Mouse (Mus musculus) embryonic facial prominence, embryonic 10.5 days (tissue): ENCODE data around the gene Kctd14. TPM values are rescaled to one million over a fixed set of nuclear protein-coding genes. Genes with fewer than 3 reads are reported as not detected.
"Not testable (repeated sequence)": the region's sequence is repeated elsewhere in the genome, so short reads cannot be mapped to it uniquely, and the experiment has no call there.

ENCODE experiments used
- DNase-seq: peaks from one replicate; pipeline ENCODE4 v3.0.0-alpha.2; 2017; ENCODE audit warnings: low spot score
- H3K27ac ChIP-seq: fragments of 300-500 bp; sonication (generic); replicated peaks from 2 replicates; pipeline ENCODE4 v1.5.1; 2016; ENCODE audit warnings: mild to moderate bottlenecking
- H3K27me3 ChIP-seq: fragments of 300-500 bp; sonication (generic); replicated peaks from 2 replicates; pipeline ENCODE4 v1.6.1; 2016; ENCODE audit warnings: low read depth, mild to moderate bottlenecking; ENCODE audit not compliant: poor library complexity, severe bottlenecking
- H3K36me3 ChIP-seq: fragments of 300-500 bp; sonication (generic); replicated peaks from 2 replicates; pipeline ENCODE4 v1.6.1; 2016; ENCODE audit warnings: mild to moderate bottlenecking, moderate library complexity
- H3K4me1 ChIP-seq: fragments of 300-500 bp; sonication (generic); 2 replicates; pipeline ENCODE4 v1.6.1; 2016
- H3K4me3 ChIP-seq: fragments of 300-500 bp; sonication (generic); 2 replicates; pipeline ENCODE4 v1.5.1; 2016; ENCODE audit warnings: mild to moderate bottlenecking, moderate library complexity
- H3K9me3 ChIP-seq: fragments of 300-500 bp; sonication (generic); 2 replicates; pipeline ENCODE4 v1.6.1; 2016; ENCODE audit warnings: mild to moderate bottlenecking
- WGBS: fragments of 180-500 bp; shearing (Covaris S2); methylation state at CpG from one replicate; pipeline ENCODE4 v1.1.7; 2016; 5-methylcytosine and 5-hydroxymethylcytosine counted together
- polyA plus RNA-seq: library from polyadenylated mRNA; unstranded; fragments of >200 nt; fragmentation: Nextera tagmentation; extraction: Ambion mirVana; gene quantifications from 2 replicates; pipeline ENCODE4 v1.2.1, GENCODE M21; 2016

Gene Kctd14
- polyA plus RNA-seq, 1 experiment from 2014 or later: 0.95 TPM

DNA sequence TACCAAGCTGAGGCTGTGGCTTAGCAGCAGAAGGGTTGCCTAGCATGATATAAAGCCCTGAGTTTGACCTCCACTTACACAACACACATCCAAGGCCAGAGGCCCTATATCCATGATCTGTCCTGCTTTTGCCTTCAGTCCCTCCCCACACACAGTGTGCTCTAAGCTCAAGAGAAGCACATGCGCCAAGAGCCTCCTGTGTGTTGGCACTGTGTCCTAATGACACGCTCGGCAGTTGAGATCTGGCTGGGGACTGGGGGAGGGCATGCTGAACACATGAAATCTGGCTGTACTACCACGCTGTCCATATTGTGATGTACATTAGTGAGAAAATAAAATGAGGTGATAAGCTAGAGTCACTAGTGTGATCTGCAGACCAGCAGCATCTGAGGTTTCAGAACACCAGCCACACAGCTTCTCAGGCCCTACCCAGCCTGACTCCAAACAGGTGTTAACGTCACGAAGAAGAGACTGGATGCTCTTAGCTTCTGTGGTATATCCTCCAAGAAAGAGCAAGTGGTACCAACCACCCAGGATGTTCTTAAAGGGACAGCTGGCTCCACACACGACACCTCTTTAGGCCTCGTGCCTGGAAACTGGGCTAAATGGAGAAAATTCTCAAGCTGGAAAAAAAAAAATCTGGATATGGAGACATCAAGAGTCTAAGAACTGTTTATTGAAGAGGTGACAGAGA is 30.0 kb upstream of the Kctd14 start:
- Histone ChIP-seq H3K36me3 (no peaks in the 10 kb centered on the region), H3K9me3 (no peaks in the 10 kb centered on the region), H3K27ac (no peak overlapping the region), H3K4me1 (peaks cover 15% of the 10 kb centered on the region; the same call in 1 of the 2 replicates), H3K4me3 (no peak overlapping the region), H3K27me3 (no peaks in the 10 kb centered on the region)
- DNase-seq: no peak
- 83% methylated on average over 8 of the region's 8 CpGs for WGBS

DNA sequence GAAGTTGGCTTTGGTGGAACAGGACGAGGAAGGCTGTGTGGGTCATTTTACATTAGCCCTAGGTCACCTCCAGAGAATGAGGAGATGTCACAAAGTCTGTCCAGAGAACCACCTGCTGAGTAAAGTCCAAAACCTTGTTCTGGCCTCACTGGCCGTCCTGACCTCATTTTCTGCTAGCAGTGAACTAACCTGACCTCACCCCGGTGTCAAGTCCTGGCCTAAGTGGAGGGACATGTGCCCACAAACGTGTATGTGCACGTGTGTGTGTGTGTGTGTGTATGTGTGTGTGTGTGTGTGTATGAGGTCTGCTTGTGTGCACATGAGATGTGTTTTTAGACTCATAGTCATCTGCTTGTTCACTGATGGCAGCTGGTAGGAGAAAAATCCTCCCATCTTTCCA is 27.4 kb upstream of the Kctd14 start:
- H3K9me3 ChIP-seq: no peaks in the 10 kb centered on the region
- H3K36me3 ChIP-seq: no peaks in the 10 kb centered on the region
- WGBS: 59% methylated on average over 5 of the region's 5 CpGs
- no peaks in the 10 kb centered on the region for H3K27me3 ChIP-seq
- peaks cover 12% of the 10 kb centered on the region; the same call in 1 of the 2 replicates for H3K4me1 ChIP-seq
- no peak for DNase-seq
- H3K27ac ChIP-seq: no peak overlapping the region
- no peak overlapping the region for H3K4me3 ChIP-seq

DNA sequence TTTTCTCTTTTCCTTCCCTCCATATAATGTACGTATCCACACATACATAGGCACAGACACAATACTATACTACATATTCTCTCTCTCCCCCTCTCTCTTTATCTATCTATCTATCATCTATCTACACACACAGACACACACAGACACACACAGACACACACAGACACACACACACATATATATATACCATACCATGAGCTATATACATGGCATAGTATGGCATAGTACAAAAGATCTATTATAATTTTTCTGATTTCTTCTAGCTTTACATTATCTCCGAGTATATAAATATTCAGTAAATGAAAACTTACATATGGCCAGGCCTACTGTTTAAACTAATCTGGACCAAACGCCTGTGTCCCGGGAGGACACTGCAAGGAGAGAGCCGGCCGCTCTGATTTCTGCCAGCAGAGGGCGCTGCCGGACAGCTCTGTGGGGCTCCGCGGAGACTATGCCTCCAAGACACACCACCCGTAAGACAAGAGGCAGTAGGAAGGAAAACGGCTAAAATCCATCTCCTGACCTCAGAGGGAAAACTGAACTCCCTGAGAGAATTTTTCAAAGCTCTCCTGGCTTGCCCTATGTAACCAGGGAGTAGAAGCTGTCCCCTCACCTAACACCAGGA is 26.4 kb upstream of the Kctd14 start:
- peak; percentile 91 for DNase-seq
- no peaks in the 10 kb centered on the region for H3K9me3 ChIP-seq
- no peak overlapping the region for H3K27ac ChIP-seq
- WGBS: 9% methylated on average over 12 of the region's 12 CpGs
- no peak overlapping the region for H3K4me3 ChIP-seq
- peaks cover 15% of the 10 kb centered on the region for H3K4me1 ChIP-seq
- no peaks in the 10 kb centered on the region for H3K27me3 ChIP-seq
- no peaks in the 10 kb centered on the region for H3K36me3 ChIP-seq

DNA sequence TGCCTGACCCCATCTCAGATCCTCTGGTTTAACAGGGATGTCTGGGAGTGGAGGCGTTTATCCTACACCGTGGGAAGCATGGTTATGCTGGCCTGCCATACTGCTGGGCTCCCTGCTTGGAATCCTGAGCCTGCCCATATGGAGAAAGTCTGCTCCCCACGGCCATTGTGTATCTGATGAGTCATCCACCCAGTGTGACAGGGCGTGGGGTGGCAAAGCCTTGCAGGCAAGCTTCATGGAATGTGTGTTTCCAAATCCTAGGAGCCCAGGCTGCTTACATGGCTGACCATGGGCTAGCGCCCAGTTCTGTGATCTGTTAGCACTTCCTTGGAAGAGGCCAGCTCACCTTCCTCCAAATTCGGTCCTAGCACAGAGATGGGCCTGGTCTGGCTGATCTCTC is 24.6 kb upstream of the Kctd14 start:
- Histone ChIP-seq H3K36me3 (no peaks in the 10 kb centered on the region), H3K9me3 (no peaks in the 10 kb centered on the region), H3K27ac (no peak overlapping the region), H3K4me3 (no peak overlapping the region), H3K4me1 (peaks cover 19% of the 10 kb centered on the region), H3K27me3 (no peaks in the 10 kb centered on the region)
- 71% methylated on average over 6 of the region's 6 CpGs for whole genome bisulfite sequencing
- no peak for DNase-seq

DNA sequence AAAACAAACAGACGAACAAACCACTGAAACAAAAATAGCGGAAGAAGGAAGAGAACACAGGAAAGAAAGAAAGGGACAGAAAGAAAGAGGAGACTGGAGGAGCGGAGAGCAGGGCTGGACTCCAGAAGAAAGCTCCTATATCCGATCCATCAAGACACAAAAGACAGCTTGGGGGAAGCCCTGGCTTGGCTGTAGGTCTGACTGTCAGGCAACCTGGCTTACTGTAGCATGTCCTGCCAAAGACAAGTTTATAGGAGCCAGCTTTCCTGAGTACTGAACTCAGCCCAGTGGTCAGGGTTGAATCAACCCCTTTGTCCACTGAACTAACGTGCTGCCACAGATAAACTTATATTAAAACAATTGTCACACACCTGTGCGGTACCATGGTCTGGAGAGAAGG is 23.8 kb upstream of the Kctd14 start:
- WGBS: 85% methylated on average over 6 of the region's 6 CpGs
- no peaks in the 10 kb centered on the region for H3K36me3 ChIP-seq
- no peak for DNase-seq

DNA sequence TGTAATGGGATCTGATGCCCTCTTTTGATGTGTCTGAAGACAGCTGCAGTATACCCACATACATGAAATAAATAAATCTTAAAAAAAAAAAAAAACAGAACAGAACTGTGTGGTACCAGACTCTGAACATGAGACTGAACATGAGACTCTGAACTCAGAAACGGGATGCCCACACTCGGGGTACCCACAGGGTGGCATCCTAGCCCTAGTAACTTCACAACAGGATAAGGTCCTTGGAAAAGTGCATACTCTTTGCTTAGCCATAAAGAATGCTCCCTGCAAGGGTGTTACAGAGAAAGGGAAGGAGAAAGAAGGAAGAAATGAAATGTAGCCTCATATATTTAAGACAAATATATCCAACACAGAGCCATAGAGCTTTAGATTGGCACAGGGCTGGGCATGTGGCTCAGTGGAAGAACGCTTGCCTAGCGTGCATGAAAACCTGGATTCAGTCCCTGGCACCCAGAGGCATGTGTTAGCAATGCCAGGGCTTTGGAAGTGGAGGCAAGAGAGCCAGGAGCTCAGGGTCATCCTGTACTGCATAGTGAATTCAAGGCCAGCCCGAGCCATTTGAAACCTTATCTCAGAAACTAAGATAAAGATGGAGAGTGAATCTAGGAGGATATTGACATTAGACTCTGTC is 23.2 kb upstream of the Kctd14 start:
- no peak for DNase-seq
- H3K4me1 ChIP-seq: peaks cover 19% of the 10 kb centered on the region
- no peaks in the 10 kb centered on the region for H3K36me3 ChIP-seq
- H3K27me3 ChIP-seq: no peaks in the 10 kb centered on the region
- no peak overlapping the region for H3K4me3 ChIP-seq
- H3K9me3 ChIP-seq: no peaks in the 10 kb centered on the region
- no peak overlapping the region for H3K27ac ChIP-seq
- 81% methylated on average over 5 of the region's 5 CpGs for WGBS

More for the DNA sequence above, 23.8 kb upstream of the Kctd14 start:
- Histone ChIP-seq H3K27ac (no peak overlapping the region), H3K9me3 (no peaks in the 10 kb centered on the region), H3K27me3 (no peaks in the 10 kb centered on the region), H3K4me1 (peaks cover 19% of the 10 kb centered on the region), H3K4me3 (no peak overlapping the region)

DNA sequence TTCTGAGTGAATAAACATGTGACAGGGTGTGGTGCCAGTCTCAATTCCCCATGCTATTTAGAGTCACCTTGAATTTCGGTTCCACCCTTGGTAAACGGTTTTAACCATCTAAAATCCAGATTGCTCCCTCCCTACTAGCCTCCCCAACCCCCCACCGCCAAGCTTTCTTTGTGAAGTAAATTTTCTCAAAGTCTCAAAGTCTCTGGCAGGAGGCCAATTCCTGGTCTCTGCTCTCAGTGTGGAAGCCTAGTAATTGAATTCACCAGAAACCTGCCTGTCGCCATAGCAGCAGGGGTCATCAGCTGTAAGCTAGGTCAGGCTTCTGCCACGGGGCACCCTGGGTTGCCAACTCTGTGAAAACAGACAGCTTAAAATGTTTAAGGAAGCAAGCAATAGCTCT is 21.4 kb upstream of the Kctd14 start:
- Histone ChIP-seq H3K4me1 (peaks cover 19% of the 10 kb centered on the region), H3K4me3 (no peak overlapping the region), H3K27me3 (no peaks in the 10 kb centered on the region), H3K36me3 (no peaks in the 10 kb centered on the region), H3K9me3 (no peaks in the 10 kb centered on the region), H3K27ac (peak overlapping the region; percentile 40; the same call in 1 of the 2 replicates)
- DNase-seq: peak; percentile 73
- 2% methylated on average over 5 of the region's 5 CpGs for WGBS

DNA sequence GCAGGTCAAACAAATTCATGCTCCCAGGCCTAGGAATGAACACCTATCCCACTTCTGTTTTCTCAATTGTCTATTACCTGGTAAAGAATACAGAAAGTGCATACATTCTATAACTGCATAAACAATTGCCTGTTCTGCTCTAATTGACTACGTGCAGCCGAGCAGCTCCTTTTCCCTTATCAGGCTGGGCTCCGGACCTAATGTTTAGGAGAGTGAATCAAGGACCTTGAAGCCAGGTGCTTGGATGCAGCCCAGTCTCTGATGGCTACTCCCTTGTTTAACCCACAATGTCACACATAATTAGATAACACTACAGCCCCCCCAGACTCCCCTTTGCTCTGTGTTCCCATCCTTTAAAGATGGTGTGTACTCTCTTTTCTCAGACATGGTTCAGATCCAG is 17.6 kb upstream of the Kctd14 start:
- not testable (repeated sequence) for DNase-seq, H3K36me3 ChIP-seq, H3K4me3 ChIP-seq, H3K27me3 ChIP-seq, H3K9me3 ChIP-seq, H3K27ac ChIP-seq
- 84% methylated on average over 3 of the region's 3 CpGs for WGBS
- peaks cover 15% of the 10 kb centered on the region for H3K4me1 ChIP-seq

DNA sequence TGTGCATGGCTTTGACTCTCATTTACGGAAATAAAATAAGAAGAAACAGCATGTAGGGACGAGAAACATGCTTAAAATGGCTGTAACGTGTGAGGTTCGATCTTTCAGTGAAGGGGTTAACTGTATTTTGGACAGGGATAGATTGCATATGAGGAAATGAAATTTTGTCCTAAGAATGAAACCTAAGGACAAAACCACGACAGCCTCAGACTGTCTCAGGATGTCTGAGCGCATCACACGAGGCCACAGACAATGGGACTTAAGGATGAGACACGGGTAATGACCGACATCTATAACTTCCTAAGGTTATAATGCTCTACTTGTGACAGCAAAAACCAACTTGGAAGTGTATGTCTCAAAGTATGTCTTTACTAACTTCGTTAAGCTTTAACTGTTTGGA is 16.6 kb upstream of the Kctd14 start:
- no peak for DNase-seq
- Histone ChIP-seq H3K4me1 (peaks cover 9% of the 10 kb centered on the region), H3K4me3 (no peak overlapping the region), H3K9me3 (no peaks in the 10 kb centered on the region), H3K27ac (no peak overlapping the region), H3K27me3 (no peaks in the 10 kb centered on the region), H3K36me3 (no peaks in the 10 kb centered on the region)
- 86% methylated on average over 10 of the region's 10 CpGs for WGBS

DNA sequence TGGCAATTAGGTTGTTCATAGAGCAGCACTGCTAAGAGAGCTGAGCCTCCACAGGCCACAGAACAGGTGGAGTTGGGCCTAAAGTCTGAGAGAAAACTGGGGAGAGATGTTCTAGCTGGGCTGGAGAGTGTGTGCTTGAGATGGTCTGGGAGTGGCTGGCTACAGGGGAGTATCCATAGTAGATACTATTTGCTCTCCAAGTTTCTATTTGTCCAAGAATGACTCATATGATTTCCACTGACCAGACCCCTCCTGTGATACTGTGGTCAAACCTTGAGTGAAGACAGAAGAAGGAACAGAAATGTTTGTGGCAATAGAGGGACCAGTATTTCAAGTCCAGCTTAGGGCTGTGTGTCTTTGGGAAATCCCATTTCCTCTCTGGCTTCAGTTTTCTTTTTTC is 12.1 kb upstream of the Kctd14 start:
- Histone ChIP-seq H3K36me3 (no peaks in the 10 kb centered on the region), H3K27ac (no peak overlapping the region), H3K4me1 (no peaks in the 10 kb centered on the region), H3K9me3 (peaks cover 6% of the 10 kb centered on the region; the same call in 1 of the 2 replicates), H3K27me3 (no peaks in the 10 kb centered on the region), H3K4me3 (no peak overlapping the region)
- no peak for DNase-seq

DNA sequence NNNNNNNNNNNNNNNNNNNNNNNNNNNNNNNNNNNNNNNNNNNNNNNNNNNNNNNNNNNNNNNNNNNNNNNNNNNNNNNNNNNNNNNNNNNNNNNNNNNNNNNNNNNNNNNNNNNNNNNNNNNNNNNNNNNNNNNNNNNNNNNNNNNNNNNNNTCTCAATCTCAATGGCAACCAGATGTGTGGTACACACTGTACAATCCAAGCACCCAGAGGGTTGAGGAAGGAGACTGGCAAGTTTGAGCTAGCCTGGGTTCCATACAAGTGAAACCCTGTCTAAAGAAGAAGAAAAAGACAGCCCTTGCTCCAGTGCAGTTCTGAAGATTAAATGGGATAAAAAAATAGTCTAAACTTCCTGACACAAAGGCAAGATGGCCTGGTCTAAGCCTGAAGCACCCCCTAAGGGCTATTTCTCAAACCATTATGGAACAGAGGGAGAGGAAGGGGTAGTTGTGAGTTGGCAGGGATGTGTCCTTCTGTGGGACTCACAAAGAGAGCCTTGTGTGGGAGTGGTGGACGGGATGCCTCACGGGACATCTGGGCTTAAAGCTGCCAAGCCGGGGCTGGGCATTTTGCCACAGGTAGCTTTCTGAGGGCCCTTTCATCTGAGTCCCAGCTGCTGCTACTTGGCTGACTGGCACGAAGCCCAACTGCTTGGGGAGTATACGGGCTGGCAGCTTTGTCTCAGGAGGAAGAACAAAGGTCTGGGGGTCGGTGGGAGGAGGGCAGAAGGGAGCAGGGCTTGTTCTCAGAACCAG is 4.8 kb upstream of the Kctd14 start:
- H3K27me3 ChIP-seq: no peaks in the 10 kb centered on the region; the same call in 1 of the 2 replicates
- no peaks in the 10 kb centered on the region; the same call in 1 of the 2 replicates for H3K4me1 ChIP-seq
- H3K27ac ChIP-seq: no peak overlapping the region
- H3K9me3 ChIP-seq: peaks cover 6% of the 10 kb centered on the region; the same call in 1 of the 2 replicates
- H3K4me3 ChIP-seq: no peak overlapping the region
- no peaks in the 10 kb centered on the region for H3K36me3 ChIP-seq
- no peak for DNase-seq
- WGBS: 40% methylated on average over 6 of the region's 6 CpGs

DNA sequence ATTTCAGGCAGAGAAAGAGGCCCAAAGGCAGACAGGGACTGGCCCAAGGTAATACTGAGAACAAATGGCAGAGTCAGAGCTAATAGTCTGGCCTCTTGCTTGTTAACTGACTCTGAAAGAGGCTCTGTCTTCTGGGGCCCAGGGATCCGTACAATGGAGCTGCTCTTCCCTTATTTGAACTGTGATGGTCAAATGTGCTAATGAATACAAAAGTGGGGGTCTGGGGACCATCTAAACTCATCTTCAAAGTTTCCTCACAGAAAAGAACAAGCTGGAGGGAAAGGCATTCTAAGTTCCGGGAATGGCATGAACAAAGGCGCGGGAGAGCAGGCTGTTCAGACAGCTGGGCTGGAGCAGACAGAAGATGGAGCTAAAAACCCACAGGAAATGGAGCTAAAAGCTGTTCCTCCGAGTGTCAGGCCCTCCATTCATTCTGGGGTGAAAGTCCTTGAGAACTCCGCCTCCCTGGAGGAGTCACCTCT is 4.0 kb upstream of the Kctd14 start:
- Histone ChIP-seq H3K27ac (no peak overlapping the region), H3K27me3 (no peaks in the 10 kb centered on the region; the same call in 1 of the 2 replicates), H3K4me1 (no peaks in the 10 kb centered on the region; the same call in 1 of the 2 replicates), H3K9me3 (peaks cover 4% of the 10 kb centered on the region; the same call in 1 of the 2 replicates), H3K4me3 (no peak overlapping the region), H3K36me3 (no peaks in the 10 kb centered on the region)
- WGBS: 57% methylated on average over 6 of the region's 6 CpGs
- no peak for DNase-seq
